Mouse (Mus musculus): ENCODE measurements around the gene Edc4.
"Not testable (repeated sequence)": the region's sequence is repeated elsewhere in the genome, so short reads cannot be mapped to it uniquely, and the experiment has no call there.

Edc4 gene

GRCm38 (mm10) chr8:105880754-105881520 is at the start of gene Edc4:
TSS of gene Edc4 (plus strand) at chr8:105880881.
- peak; percentile 85 for DNase-seq (ENCODE audit: low spot score)

- not testable (repeated sequence) for DNase-seq (ENCODE audit: low spot score)
Observed at GRCm38 (mm10) chr8:105833740-105834139, 46.9 kb upstream of the Edc4 start.

DNA sequence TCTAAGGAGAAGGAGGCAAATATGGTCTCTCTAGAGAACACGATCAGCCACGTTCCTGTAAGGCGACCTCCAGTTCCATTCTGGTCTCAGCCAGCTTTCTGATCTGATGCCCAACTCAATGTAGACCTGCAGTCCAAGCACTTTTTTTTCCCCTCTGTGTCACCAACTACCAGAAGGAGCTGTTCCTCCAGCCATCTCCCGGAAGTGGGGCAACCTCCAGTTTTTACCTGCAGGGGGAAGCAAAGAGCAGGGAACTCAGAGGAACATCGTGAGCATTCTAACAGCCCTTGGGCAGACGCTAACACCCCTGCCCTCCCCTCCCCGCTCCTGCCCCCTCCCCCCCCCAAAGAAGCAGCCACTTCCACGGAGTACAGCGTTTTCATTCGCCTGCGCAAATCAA is 45.4 kb upstream of the Edc4 start:
- peak; percentile 85 for DNase-seq (ENCODE audit: low spot score)

DNA sequence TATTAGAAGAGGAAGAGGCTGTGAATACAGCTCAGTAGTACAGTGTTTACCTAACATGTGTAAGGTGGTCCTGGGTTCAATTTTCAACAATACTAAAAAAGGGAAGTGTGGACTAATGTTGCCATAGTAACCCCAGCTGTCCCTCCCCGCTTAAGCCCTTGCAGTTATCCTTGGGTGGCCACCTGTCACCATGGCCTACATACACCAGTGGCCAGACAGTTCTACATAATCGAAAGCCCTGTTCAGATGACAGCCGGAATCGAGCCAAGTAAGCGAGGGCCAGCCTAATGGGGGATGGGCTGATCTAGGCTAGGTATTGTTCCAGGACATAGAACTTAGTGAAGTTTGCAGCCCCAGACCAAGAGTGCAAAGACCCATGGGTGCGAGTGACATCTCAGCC is 43.7 kb upstream of the Edc4 start:
- DNase-seq (ENCODE audit: low spot score): no peak

DNA sequence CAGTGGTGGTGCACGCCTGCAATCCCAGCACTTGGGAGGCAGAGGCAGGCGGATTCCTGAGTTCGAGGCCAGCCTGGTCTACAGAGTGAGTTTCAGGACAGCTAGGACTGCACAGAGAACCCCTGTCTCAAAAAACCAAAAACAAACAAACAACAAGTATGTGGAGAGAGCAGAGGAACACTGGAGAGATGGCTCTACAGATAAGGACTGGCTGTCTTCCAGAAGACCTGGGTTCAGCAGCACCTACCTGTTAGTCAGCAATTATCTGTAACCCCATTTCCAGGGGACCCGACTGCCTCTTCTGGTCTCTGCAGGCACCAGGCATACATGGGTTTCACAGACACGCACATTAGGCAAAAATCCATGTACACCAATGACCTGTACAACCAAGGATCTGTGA is 41.5 kb upstream of the Edc4 start:
- no peak for DNase-seq (ENCODE audit: low spot score)

- DNase-seq (ENCODE audit: low spot score): no peak
Observed at GRCm38 (mm10) chr8:105846678-105847077, 34.0 kb upstream of the Edc4 start.

DNA sequence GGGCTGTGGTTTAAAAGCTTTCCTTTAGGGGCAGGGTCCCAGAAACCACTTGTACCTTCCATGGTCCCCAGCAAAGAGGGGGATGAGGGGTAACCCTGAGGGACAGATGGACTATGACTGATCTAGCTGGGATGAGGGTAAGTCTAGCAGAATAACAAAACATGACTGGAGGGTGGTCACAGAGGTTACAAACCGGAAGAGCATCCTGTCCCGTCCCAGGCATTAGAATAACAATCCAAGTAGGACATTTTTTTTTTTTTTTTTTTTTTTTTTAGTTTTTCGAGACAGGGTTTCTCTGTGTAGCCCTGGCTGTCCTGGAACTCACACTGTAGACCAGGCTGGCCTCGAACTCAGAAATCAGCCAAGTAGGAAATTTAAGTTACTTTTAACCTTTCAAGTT is 30.7 kb upstream of the Edc4 start:
- no peak for DNase-seq (ENCODE audit: low spot score)

GRCm38 (mm10) chr8:105850611-105851010 is 30.1 kb upstream of the Edc4 start:
- DNase-seq (ENCODE audit: low spot score): no peak

DNA sequence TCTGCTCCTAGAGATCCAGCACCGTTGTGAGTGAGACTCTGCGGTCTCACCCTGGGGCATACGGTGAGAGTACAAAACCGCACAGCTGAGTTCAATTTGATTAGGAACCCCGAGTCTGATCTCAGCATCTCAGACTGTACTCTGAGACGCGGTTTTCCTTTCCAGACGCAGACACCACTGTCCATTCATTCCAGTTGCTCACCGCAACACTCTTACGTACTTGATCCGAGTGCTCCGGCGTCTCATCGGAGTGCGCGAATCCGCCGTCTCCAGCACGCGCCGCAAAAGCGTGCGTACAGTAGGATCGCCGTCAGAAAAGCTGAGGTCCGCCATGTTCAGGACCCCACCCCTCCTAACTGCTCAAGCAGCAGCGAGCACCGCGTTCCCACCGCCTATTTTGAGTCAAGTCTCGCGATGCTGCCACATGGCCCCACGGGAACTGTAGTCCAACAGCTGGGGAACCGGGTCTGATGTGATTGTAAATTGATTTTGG is 29.0 kb upstream of the Edc4 start:
- DNase-seq (ENCODE audit: low spot score): peak; percentile 91

- no peak for DNase-seq (ENCODE audit: low spot score)
Observed at GRCm38 (mm10) chr8:105852146-105852729, 28.4 kb upstream of the Edc4 start.

DNA sequence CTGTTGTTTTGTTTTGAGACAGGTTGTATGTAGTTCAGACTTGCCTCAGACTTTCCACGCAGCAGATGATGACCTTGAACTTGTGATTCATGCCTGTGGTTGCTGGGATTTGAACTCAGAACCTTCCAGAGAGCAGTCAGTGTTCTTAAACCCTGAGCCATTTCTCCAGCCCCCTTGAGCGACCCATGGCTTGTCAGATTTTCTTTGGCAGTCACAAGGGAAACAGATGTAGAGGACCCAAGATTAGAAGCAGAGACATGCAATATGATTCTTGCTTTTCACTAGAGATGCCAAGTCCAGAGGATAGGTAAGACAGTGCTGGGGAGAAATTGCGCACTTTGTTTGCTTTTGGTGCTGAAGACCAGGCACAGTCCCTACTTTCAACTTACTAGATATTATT is 27.5 kb upstream of the Edc4 start, which contains the start of gene Cenpt:
TSS of gene Cenpt (minus strand) at position 101 of the 400 bp plus-strand sequence.
- DNase-seq (ENCODE audit: low spot score): no peak

DNA sequence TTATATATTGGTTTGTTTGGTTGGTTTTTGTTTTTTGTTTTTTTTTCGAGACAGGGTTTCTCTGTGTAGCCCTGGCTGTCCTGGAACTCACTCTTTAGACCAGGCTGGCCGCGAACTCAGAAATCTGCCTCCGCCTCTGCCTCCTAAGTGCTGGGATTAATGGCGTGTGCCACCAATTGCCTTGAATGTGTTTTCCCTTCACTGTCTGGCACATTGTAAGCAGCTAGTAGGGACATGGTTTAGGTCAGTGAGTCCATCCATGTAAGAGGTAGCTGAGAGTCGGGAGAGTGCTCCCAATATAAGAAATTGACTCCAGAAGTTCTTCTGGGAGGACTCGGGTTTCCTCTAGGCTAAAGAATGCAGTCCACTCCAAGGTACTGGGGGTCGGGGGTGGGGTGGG is 26.4 kb upstream of the Edc4 start:
- no peak for DNase-seq (ENCODE audit: low spot score)

DNA sequence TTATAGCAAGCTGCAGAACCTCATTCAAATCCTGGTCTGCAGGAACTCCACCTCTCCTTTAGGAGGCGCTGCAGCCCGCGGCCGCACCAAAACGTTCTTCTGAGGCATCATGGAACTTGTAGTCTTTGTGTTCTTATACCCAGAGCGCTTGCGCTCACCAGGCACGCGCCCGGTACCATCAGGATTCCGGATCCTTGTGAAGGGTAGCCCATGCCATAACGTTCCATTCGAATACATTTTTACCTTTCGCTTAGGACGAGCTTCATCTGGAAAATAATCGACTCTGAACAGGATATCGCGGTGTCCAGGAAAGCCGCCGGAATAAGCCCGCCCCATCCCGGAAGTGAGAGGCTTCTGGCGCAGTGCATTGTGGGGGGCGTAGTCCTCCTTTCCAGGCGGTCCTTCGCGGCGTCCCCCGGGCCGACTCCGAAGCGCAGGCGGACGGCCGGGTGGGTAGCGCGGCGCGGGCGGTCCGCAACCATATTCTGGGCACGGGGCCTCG is 25.9 kb upstream of the Edc4 start, which contains the start of gene Thap11:
TSS of gene Thap11 (plus strand) at position 418 of the 502 bp plus-strand sequence.
- peak; percentile 92 for DNase-seq (ENCODE audit: low spot score)

DNA sequence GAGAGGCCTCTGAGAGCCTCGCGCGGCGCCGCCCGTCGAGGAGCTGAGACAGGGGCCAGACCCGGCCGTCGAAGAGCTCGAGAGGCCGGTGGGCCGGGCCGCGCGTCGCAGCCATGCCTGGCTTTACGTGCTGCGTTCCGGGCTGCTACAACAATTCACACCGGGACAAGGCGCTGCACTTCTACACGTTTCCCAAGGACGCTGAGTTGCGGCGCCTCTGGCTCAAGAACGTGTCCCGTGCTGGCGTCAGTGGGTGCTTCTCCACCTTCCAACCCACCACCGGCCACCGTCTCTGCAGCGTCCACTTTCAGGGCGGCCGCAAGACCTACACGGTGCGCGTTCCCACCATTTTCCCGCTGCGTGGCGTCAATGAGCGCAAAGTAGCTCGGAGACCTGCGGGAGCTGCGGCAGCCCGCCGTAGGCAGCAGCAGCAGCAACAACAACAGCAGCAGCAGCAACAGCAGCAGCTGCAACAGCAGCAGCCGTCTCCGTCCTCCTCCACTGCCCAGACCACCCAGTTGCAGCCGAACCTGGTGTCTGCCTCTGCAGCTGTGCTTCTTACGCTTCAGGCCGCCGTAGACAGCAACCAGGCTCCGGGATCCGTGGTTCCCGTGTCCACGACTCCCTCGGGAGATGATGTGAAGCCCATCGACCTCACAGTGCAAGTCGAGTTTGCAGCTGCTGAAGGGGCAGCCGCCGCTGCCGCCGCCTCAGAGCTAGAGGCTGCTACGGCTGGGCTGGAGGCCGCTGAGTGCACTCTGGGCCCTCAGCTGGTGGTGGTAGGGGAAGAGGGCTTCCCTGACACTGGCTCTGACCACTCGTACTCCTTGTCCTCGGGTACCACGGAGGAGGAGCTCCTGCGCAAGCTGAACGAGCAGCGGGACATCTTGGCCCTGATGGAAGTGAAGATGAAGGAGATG is 25.2 kb upstream of the Edc4 start:
- peak; percentile 44 for DNase-seq (ENCODE audit: low spot score)

DNA sequence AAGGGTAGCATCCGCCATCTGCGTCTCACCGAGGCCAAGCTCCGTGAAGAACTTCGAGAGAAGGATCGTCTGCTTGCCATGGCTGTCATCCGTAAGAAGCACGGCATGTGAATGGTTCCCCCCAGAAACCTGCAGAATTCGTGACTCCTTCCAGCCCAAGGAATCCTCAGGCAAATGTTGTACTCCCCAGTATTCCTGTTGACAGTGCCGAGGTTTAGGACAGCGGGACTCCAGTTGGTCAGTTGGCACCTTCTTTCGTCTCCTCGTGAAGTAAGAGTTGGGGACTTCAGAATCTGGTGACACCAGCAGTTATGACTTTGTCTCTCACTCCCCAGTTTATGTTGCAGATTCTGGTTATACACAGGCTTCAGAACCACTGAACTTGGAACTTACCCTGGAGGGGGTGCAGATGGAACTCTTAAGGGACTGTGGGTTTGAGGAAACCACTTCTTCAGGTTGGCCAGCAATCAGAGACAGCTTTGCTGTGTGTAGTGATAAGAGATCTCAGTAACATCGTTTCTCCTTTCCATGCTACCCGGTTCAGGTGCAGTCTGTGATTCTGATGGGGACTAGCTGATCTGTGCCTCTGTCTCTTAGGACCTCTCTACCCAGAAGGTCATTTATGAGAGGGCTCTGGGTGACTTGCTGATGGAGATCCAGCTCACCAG is 24.4 kb upstream of the Edc4 start:
- DNase-seq (ENCODE audit: low spot score): no peak

DNA sequence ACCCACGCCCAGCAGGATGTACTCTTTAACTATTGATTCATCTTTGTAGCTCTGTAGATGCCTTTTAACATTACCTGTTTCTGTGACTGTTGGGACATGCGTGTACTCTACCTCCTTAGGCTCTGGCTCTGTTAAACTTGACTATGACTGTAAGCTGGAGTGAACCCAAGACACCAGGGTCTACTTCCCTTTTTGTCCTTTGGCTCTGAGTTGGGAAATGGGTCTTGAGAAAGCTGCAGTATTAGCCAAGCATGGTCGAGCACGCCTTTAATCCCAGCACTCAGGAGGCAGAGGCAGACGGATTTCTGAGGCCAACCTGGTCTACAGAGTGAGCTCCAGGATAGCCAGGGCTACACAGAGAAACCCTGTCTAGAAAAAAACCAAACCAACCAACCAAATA is 22.2 kb upstream of the Edc4 start:
- no peak for DNase-seq (ENCODE audit: low spot score)

- no peak for DNase-seq (ENCODE audit: low spot score)
Observed at GRCm38 (mm10) chr8:105859314-105859713, 21.4 kb upstream of the Edc4 start.

- peak; percentile 95 for DNase-seq (ENCODE audit: low spot score)
Observed at GRCm38 (mm10) chr8:105860143-105860981, 20.3 kb upstream of the Edc4 start, which contains the start of gene Nutf2. TSS of gene Nutf2 (plus strand) at chr8:105860580.

- DNase-seq (ENCODE audit: low spot score): no peak
Observed at GRCm38 (mm10) chr8:105861951-105862350, 18.7 kb upstream of the Edc4 start.

DNA sequence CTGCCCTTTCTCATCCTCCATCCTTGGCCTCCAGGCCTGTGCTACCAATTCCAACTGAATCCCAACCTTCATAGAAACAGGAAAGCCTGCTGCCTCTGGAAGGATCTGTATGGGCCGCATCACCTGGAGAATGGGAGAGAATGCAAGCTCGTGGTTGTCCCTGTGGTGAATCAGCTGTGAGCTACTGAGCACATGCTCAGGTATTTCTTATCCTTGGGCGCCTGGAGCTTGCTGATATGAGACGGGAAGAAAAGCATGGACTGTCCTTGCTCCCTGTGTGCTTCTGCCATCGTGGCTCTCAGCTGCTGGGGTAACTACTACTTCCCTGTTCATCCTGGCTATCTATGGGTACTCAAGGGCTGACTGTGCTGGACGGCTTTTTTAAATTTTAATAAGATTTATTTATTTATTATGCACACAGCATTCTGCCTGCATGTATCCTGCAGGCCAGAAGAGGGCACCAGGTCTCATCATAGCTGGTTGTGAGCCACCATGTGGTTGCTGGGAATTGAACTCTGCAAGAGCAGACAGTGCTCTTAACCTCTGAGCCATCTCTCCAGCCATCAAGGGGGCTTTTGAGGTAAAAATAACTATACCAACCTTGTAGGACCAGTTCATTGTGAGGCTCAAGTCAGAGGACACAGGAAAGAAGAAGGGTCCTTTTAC is 14.2 kb upstream of the Edc4 start:
- DNase-seq (ENCODE audit: low spot score): no peak

Data from urinary bladder, postnatal 14 days (tissue).